Mouse (Mus musculus): ENCODE results near the gene P3h3. TPM values are rescaled to one million over a fixed set of nuclear protein-coding genes. Genes with fewer than 3 reads are reported as not detected.
"Not testable (repeated sequence)": the region's sequence is repeated elsewhere in the genome, so short reads cannot be mapped to it uniquely, and the experiment has no call there.

The P3h3 gene
- total and polyA plus RNA-seq, 3 experiments, result not detected

DNA sequence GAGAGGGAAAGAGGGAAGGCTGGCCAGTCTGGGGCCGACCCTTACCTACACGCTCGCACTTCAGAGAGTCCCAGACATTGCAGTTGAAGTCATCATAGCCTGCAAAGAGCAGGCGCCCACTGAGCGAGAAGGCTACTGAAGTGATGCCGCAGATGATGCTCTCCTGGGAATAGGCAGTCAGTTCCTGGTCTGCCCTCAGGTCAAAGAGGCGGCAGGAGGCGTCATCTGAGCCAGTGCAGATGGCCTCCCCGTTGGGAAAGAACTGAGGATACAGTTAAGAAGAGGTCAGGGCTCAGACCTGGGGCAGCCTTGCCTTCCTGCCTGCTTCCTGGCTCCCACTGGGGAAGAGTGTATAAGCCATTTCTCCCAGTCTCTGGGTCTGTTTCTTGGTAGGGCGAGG, 22.0 kb downstream of the P3h3 start:
- Histone ChIP-seq H3K4me1 (ENCODE audit: insufficient read depth, low read depth, low read length) (peaks cover 49% of the 10 kb centered on the region), H3K36me3 (replicated peaks) (peaks cover 63% of the 10 kb centered on the region), H3K4me3 (ENCODE audit: low read depth, low read length) (no peak overlapping the region), H3K9me3 (replicated peaks) (no peaks in the 10 kb centered on the region), H3K27me3 (ENCODE audit: insufficient read depth, low read length) (peaks cover 25% of the 10 kb centered on the region)
- no peak for DNase-seq (ENCODE audit: low spot score)
- no peak for TF ChIP-seq TAL1 (conservative IDR thresholded peaks at IDR 0.05; ENCODE audit: low read depth, low read length)
- TF ChIP-seq POLR2AphosphoS5 (IDR thresholded peaks at IDR 0.05; ENCODE audit: insufficient replicate concordance, low read depth, low read length), result no peak
- TF ChIP-seq CTCF (IDR thresholded peaks at IDR 0.05; ENCODE audit: low read depth, low read length), result no peak
- TF ChIP-seq GATA2 (IDR thresholded peaks at IDR 0.05; ENCODE audit: borderline replicate concordance, low read depth, low read length), result no peak
- no peak for TF ChIP-seq GATA1 (IDR thresholded peaks at IDR 0.05; ENCODE audit: borderline replicate concordance, low read length)
- ATAC-seq (ENCODE audit: extremely low read depth, insufficient number of reproducible peaks, low FRiP score, poor library complexity, severe bottlenecking), result no peak

DNA sequence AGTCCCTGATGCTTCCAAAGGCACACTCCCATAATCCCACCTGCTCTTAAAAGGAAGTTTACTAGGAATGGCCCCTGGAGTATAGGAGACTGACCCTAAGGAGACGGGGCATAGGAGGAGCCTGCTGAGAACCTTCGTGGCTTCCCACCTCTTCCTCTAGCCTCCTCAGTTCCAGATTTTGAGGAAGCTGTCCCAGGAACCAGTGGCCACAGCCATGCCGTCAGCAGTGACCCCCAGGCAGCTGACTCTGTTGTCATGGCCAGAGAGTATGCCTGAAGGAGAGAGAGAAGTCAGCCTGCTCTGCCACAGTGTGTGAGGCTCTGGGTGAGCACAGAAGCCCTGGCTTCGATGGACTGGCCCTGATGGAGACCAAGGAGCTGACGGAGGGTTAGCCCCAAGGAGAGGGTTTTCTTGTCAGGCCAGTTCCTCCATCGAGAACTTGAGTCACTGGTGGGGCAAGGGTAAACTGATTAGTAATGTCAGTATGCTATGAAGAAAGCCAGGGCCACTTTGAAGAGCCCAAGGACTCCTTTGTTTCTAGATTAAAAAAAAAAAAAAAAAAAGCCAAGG, 23.0 kb downstream of the P3h3 start:
- Histone ChIP-seq H3K4me3 (ENCODE audit: low read depth, low read length) (no peak overlapping the region), H3K4me1 (ENCODE audit: insufficient read depth, low read depth, low read length) (peaks cover 40% of the 10 kb centered on the region)

DNA sequence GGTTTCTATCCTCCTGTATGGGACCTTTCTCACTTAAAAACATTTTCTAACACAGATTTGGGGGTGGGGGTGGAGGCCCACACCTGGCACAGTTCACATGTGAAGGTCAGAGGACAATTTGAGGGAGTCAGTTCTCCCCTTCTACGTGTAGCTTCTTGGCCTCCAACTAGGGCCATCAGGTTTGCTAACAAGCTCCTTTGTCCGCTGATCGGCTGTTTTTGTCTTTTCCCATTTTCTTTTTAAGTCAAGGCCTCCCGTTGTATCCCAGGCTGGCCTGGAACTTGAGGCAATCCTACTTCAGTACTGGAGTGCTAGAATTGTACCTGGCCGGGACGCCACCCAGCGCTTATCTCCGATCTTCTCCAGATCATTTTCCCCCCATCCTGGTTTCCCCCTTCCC, 25.9 kb downstream of the P3h3 start:
- no peak for DNase-seq (ENCODE audit: low spot score)
- Histone ChIP-seq H3K4me3 (ENCODE audit: low read depth, low read length) (no peak overlapping the region), H3K4me1 (ENCODE audit: insufficient read depth, low read depth, low read length) (peaks cover 50% of the 10 kb centered on the region), H3K9me3 (replicated peaks) (no peaks in the 10 kb centered on the region), H3K27me3 (ENCODE audit: insufficient read depth, low read length) (no peaks in the 10 kb centered on the region), H3K36me3 (replicated peaks) (peaks cover 73% of the 10 kb centered on the region)
- TF ChIP-seq POLR2AphosphoS5 (IDR thresholded peaks at IDR 0.05; ENCODE audit: insufficient replicate concordance, low read depth, low read length) (no peak), CTCF (IDR thresholded peaks at IDR 0.05; ENCODE audit: low read depth, low read length) (no peak), TAL1 (conservative IDR thresholded peaks at IDR 0.05; ENCODE audit: low read depth, low read length) (no peak), GATA2 (IDR thresholded peaks at IDR 0.05; ENCODE audit: borderline replicate concordance, low read depth, low read length) (no peak), GATA1 (IDR thresholded peaks at IDR 0.05; ENCODE audit: borderline replicate concordance, low read length) (no peak)
- no peak for ATAC-seq (ENCODE audit: extremely low read depth, insufficient number of reproducible peaks, low FRiP score, poor library complexity, severe bottlenecking)

More for the DNA sequence above, 23.0 kb downstream of the P3h3 start:
- no peak for TF ChIP-seq GATA2 (IDR thresholded peaks at IDR 0.05; ENCODE audit: borderline replicate concordance, low read depth, low read length)
- no peak for TF ChIP-seq GATA1 (IDR thresholded peaks at IDR 0.05; ENCODE audit: borderline replicate concordance, low read length)
- TF ChIP-seq CTCF (IDR thresholded peaks at IDR 0.05; ENCODE audit: low read depth, low read length), result no peak
- TF ChIP-seq TAL1 (conservative IDR thresholded peaks at IDR 0.05; ENCODE audit: low read depth, low read length), result no peak
- no peak for TF ChIP-seq POLR2AphosphoS5 (IDR thresholded peaks at IDR 0.05; ENCODE audit: insufficient replicate concordance, low read depth, low read length)
- DNase-seq (ENCODE audit: low spot score) (no peak), ATAC-seq (ENCODE audit: extremely low read depth, insufficient number of reproducible peaks, low FRiP score, poor library complexity, severe bottlenecking) (no peak)
- Histone ChIP-seq H3K36me3 (replicated peaks) (peaks cover 63% of the 10 kb centered on the region), H3K27me3 (ENCODE audit: insufficient read depth, low read length) (peaks cover 16% of the 10 kb centered on the region), H3K9me3 (replicated peaks) (no peaks in the 10 kb centered on the region)

DNA sequence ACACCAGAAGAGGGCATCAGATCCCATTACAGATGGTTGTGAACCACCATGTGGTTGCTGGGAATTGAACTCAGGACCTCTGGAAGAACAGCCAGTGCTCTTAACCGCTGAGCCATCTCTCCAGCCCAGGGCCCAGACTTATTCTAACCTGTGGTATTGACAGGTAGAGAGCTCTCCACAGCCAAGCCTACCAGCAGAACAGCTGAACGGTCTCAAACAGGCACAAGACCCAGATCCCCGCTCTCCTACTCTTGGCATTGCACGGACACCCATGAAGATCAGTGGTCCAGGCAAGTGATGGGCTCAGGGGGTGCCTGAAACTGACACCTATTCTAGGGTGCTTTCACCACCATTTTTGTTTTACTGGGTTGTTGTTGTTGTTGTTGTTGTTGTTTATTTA, 26.4 kb downstream of the P3h3 start:
- Histone ChIP-seq H3K4me1 (ENCODE audit: insufficient read depth, low read depth, low read length) (peaks cover 52% of the 10 kb centered on the region), H3K36me3 (replicated peaks) (peaks cover 73% of the 10 kb centered on the region)
- not testable (repeated sequence) for ATAC-seq (ENCODE audit: extremely low read depth, insufficient number of reproducible peaks, low FRiP score, poor library complexity, severe bottlenecking)

DNA sequence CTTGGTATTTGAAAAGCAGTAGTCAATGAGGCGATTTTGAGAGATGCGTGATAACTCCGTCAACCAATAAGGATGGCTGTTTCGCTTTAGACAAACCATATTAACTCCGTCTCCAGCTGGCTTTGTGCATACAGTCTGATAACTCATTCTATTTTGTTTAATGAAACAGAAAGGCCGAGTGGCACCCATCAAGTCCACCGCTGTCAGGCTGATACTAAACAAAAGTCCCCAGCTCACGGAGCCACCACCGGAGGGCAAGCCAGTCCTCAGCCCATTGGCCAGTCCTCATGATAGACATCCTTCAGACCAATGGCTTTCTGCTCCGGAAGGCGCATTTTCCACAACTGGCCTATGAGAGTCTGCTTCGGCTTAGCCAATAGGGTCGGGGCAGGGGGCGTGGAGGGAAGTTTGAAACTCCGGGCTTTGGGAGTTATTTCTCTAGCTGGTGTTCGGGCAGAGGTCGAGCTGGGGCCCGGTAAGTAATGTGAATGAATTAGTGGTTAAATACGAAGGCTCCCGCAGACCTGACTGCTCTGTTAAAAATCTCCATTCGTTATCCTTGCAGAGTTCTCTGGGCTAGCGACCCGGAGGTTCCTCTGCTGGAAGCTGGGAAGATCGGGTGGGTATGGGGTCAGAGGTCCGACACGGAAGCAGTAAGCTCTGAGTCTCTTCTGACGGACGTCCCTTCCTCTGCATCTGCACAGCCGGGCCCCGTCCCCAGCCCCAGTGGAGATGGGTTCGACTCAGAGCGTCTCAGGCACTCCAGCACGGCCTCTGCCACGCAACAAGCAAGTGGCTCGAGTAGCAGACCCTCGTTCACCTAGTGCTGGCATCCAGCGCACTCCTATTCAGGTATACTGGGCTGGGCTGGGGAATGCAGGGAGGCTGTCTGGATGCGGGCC, 27.5 kb downstream of the P3h3 start:
- H3K4me1 ChIP-seq (ENCODE audit: insufficient read depth, low read depth, low read length), result peaks cover 53% of the 10 kb centered on the region
- no peaks in the 10 kb centered on the region for H3K9me3 ChIP-seq (replicated peaks)
- H3K27me3 ChIP-seq (ENCODE audit: insufficient read depth, low read length), result no peaks in the 10 kb centered on the region
- ATAC-seq (ENCODE audit: extremely low read depth, insufficient number of reproducible peaks, low FRiP score, poor library complexity, severe bottlenecking) (peak; percentile 69), DNase-seq (ENCODE audit: low spot score) (peak; percentile 100)
- peaks cover 73% of the 10 kb centered on the region for H3K36me3 ChIP-seq (replicated peaks)
- no peak for TF ChIP-seq POLR2AphosphoS5 (IDR thresholded peaks at IDR 0.05; ENCODE audit: insufficient replicate concordance, low read depth, low read length)
- no peak for TF ChIP-seq GATA1 (IDR thresholded peaks at IDR 0.05; ENCODE audit: borderline replicate concordance, low read length)
- TF ChIP-seq CTCF (IDR thresholded peaks at IDR 0.05; ENCODE audit: low read depth, low read length), result no peak
- no peak for TF ChIP-seq TAL1 (conservative IDR thresholded peaks at IDR 0.05; ENCODE audit: low read depth, low read length)
- no peak for TF ChIP-seq GATA2 (IDR thresholded peaks at IDR 0.05; ENCODE audit: borderline replicate concordance, low read depth, low read length)
- H3K4me3 ChIP-seq (ENCODE audit: low read depth, low read length), result peak overlapping the region; percentile 91

More for the DNA sequence above, 26.4 kb downstream of the P3h3 start:
- peak overlapping the region; percentile 54; the same call in 1 of the 2 replicates for H3K4me3 ChIP-seq (ENCODE audit: low read depth, low read length)
- H3K27me3 ChIP-seq (ENCODE audit: insufficient read depth, low read length); DNase-seq (ENCODE audit: low spot score); H3K9me3 ChIP-seq (replicated peaks): not testable (repeated sequence)

DNA sequence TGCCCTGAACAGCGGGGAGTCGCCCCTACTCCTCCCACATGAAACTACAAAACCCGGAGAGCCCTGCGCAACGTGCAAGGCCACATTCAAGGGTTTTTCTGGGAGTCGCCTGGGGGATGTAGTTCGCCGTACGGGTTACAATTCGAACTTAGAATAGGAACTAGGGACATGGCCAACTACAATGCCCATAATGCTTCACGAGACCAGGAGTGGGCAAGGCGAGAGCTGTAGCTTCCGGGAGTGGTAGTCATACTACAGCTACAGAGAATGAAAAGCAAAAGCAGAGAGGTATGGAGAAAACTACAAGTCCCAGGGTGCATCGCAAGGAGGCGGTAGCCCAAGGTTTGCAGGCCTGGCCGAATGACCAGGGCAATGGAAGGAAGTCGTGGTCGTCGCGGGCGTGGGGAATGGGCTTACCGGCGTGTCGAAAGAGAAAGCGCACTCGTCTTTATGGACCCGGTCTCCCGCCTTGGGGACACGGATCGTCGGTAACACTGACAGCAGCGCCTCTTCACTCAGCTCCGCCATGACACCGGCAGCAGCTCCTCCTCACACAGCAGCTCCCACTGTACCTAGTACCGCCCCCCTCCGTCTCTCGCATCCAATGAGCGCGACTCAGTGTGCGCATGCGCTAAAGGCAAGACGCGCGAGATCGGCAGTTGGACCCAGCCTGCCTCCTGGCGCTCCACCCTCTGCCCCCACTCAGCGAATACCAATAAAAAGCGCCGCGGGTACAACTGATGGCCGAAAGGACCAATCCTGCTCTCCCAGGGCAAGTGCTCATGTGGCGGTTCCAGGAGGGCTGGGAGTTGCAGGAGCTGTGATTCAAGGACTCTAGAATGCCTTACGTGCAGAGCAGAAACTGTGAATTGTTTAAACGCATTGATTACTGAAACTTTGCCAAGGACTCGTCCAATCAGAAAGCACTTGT, 28.4 kb downstream of the P3h3 start, which contains the start of the genes Usp5 and Cdca3:
Gene Usp5, minus strand, starts transcription at position 617 of the 931 bp plus-strand sequence.
Gene Cdca3, plus strand, starts transcription at position 680 of the 931 bp plus-strand sequence.
- peak; percentile 96 for DNase-seq (ENCODE audit: low spot score)
- Histone ChIP-seq H3K27me3 (ENCODE audit: insufficient read depth, low read length) (no peaks in the 10 kb centered on the region), H3K36me3 (replicated peaks) (peaks cover 73% of the 10 kb centered on the region), H3K9me3 (replicated peaks) (no peaks in the 10 kb centered on the region), H3K4me3 (ENCODE audit: low read depth, low read length) (peak within 1 kb of the TSS; percentile 91), H3K4me1 (ENCODE audit: insufficient read depth, low read depth, low read length) (peaks cover 46% of the 10 kb centered on the region)
- ATAC-seq (ENCODE audit: extremely low read depth, insufficient number of reproducible peaks, low FRiP score, poor library complexity, severe bottlenecking), result peak; percentile 73
- TF ChIP-seq GATA2 (IDR thresholded peaks at IDR 0.05; ENCODE audit: borderline replicate concordance, low read depth, low read length) (no peak), CTCF (IDR thresholded peaks at IDR 0.05; ENCODE audit: low read depth, low read length) (no peak), GATA1 (IDR thresholded peaks at IDR 0.05; ENCODE audit: borderline replicate concordance, low read length) (no peak), TAL1 (conservative IDR thresholded peaks at IDR 0.05; ENCODE audit: low read depth, low read length) (no peak), POLR2AphosphoS5 (IDR thresholded peaks at IDR 0.05; ENCODE audit: insufficient replicate concordance, low read depth, low read length) (no peak)

Measured in G1E (cell line).